Mouse (Mus musculus) urinary bladder, postnatal 36 days (tissue): ENCODE measurements around the gene Olfr291.

Source experiments
- DNase-seq, 2 experiments: peaks; one replicate each; pipeline ENCODE4 v3.0.0; 2022; ENCODE audit warnings: low spot score in 2 of 2, mixed read lengths in 1 of 2

The Olfr291 gene

DNA sequence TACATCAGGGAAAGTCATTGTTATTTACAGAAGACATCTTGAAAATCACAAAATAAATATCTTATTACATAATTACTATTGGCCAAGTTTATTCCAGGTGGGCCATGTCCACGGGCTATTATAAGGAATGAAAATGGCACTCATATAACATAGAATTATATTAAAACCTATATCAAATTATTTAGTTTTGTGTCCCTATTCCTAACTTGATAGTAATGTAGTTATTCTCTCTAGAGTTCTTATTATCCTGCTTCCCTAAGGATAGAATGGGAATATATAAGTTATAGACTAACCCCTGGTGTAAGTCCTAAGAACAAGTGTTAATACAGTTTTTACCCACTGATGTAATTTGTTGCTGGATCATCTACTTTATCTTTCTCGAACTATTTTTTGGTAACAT, at the start of gene Olfr291:
TSS of gene Olfr291 (plus strand) at position 301 of the 400 bp plus-strand sequence.
- DNase-seq, result no peak

DNA sequence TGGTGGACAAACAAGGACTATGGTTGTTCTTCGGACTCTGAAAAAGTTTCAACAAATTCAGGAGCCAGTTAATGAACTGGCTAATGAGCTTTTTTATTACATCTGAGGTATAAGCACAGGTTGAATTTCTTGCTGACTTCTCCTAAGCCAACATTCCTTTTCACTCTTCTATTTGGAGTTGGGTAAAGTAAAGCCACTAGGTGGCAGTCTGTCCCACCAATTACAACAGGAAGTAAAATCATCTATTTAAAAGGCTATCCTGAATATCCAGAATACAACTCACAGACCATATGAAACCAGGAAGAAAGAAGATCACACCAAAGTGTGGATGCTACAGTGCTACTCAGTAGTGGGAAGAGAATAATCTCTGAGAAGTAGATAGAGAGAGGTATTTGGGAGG, 48.1 kb upstream of the Olfr291 start:
- DNase-seq, result no peak

DNA sequence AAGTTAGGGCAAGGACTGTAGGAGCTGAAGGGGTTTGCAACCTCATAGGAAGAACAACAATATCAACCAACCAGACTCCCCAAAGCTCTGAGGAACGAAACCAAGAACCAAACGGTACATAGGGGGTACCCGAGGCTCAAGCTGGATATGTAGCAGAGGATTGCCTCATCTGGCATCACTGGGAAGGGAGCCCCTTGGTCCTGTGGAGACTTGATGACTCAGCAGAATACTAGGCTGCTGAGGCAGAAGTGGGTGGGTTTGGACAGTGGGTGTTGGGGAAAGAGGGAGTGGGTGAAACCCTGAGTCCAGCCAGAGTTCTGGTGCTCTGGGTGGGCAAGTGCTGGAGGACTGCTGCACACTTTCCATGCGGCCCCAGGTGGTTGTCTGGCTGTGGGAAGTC, 47.2 kb upstream of the Olfr291 start:
- DNase-seq, result no peak

- no peak for DNase-seq
Measured at GRCm38 (mm10) chr7:84884530-84884929, 31.2 kb downstream of the Olfr291 start.
